Mouse (Mus musculus): Measurements from ENCODE around the gene Slc44a1.

DNA sequence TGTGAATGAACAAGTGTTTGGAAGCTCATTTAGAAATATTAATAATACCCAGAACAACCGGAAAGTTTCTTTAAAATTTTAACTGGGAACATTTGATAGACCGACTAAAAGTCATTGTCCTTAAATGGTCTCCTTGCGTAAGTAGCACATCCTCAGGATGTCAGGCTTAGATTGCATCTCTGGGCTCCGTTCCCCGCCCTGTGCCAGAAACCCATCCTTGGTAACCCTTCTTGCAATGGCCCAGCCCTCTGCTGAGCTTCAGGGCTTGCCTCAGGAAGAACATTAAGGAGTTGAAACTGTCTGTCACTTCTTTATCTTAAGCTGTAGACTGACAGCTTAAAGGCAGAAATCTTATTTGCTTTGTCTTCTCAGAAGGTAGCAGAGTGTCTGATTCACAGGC, 107.2 kb downstream of the Slc44a1 start:
- no peak for TF ChIP-seq POLR2A (IDR thresholded peaks at IDR 0.05; ENCODE audit: low read depth, low read length)
- TF ChIP-seq CTCF (IDR thresholded peaks at IDR 0.05; ENCODE audit: extremely low read depth, insufficient read length, insufficient replicate concordance, low read depth, low read length), result no peak

Data from small intestine, adult 2 months (tissue).